Mouse (Mus musculus): Measurements from ENCODE around the gene Abcb9. TPM values are rescaled to one million over a fixed set of nuclear protein-coding genes. Genes with fewer than 3 reads are reported as not detected.

The Abcb9 gene
- total and polyA plus RNA-seq, 3 experiments, result 8.9 to 10.1 (median 9.9) TPM

- peak in 1 of 2 experiments; percentile 72 for DNase-seq
- Histone ChIP-seq H3K36me3 (ENCODE audit: control insufficient read depth, insufficient read depth, low read length) (peaks cover 10% of the 10 kb centered on the region), H3K27ac (peak overlapping the region; percentile 82), H3K9ac (ENCODE audit: low read depth, low read length) (peak overlapping the region; percentile 51), H3K4me1 (ENCODE audit: control insufficient read depth, insufficient read depth, low read length) (peaks cover 45% of the 10 kb centered on the region), H3K4me3 (no peak overlapping the region), H3K27me3 (ENCODE audit: control insufficient read depth, insufficient read depth, low read length) (no peaks in the 10 kb centered on the region), H3K79me2 (replicated peaks; ENCODE audit: control insufficient read depth, insufficient read depth, low read length) (peaks cover 4% of the 10 kb centered on the region)
- WGBS, result 61% methylated on average over 15 of the region's 15 CpGs
- intact Hi-C loops (cut with DNase I), result no loop called here
- TF ChIP-seq CTCF (IDR thresholded peaks at IDR 0.05) (no peak), POLR2A (IDR thresholded peaks at IDR 0.05; ENCODE audit: insufficient read depth, low read depth, low read length) (no peak), EP300 (IDR thresholded peaks at IDR 0.05; ENCODE audit: insufficient read depth, low read depth, low read length) (no peak)
These were observed 69.8 kb downstream of the Abcb9 start for GRCm38 (mm10) chr5:124025587-124026441.

DNA sequence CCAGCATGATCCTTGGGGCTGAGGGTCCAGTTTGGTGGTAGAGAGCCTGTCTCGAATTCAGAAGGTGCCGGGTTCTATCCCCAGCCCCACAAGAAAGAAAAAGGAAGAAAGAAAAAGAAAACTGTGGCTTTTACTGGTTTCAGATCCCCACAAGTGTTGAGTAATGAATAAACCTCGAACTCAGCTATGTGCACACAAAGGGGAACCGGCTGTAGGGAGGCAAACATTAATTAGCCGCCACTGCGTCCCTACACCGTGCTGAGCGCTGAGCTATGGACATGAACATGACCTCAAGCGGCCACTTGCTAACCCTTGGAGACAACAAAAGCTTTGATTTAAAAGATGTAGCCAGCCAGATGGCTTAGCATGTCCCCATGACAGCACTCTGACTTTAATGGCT, 70.5 kb downstream of the Abcb9 start:
- TF ChIP-seq CTCF (IDR thresholded peaks at IDR 0.05) (no peak), EP300 (IDR thresholded peaks at IDR 0.05; ENCODE audit: insufficient read depth, low read depth, low read length) (no peak), POLR2A (IDR thresholded peaks at IDR 0.05; ENCODE audit: insufficient read depth, low read depth, low read length) (no peak)
- H3K27ac ChIP-seq, result peak overlapping the region; percentile 82
- intact Hi-C loops (cut with DNase I), result no loop called here

DNA sequence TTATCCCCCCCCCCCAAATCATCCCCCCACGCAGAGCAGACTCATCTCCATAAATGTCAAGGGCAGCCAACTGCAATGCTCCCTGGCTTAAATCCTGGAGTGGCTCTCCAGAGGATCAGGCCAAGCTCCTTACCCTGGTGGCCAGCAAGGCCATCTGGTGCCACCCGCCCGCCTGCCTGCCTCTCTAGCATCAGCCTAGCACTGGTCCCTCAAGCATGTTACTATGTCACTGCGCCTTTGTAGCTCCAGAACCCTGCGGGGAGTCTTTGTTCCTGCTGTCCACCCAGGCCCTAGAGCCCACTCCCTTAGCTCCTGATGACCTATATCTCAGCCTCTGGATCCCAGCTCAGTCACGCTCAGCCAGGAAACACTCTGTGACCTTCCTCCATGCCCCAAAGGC, 70.9 kb downstream of the Abcb9 start:
- Histone ChIP-seq H3K4me1 (ENCODE audit: control insufficient read depth, insufficient read depth, low read length) (peaks cover 49% of the 10 kb centered on the region), H3K27ac (peak overlapping the region; percentile 82), H3K79me2 (replicated peaks; ENCODE audit: control insufficient read depth, insufficient read depth, low read length) (peaks cover 6% of the 10 kb centered on the region)

More for the DNA sequence above, 70.5 kb downstream of the Abcb9 start:
- Histone ChIP-seq H3K9ac (ENCODE audit: low read depth, low read length) (no peak overlapping the region), H3K4me3 (no peak overlapping the region), H3K79me2 (replicated peaks; ENCODE audit: control insufficient read depth, insufficient read depth, low read length) (peaks cover 4% of the 10 kb centered on the region), H3K27me3 (ENCODE audit: control insufficient read depth, insufficient read depth, low read length) (no peaks in the 10 kb centered on the region), H3K36me3 (ENCODE audit: control insufficient read depth, insufficient read depth, low read length) (peaks cover 10% of the 10 kb centered on the region), H3K4me1 (ENCODE audit: control insufficient read depth, insufficient read depth, low read length) (peaks cover 46% of the 10 kb centered on the region)
- WGBS, result 70% methylated on average over 9 of the region's 9 CpGs
- DNase-seq, result no peak

GRCm38 (mm10) chr5:124022365-124022764, 73.2 kb downstream of the Abcb9 start:
- intact Hi-C loops (cut with DNase I), result no loop called here
- no peak for DNase-seq
- Histone ChIP-seq H3K36me3 (ENCODE audit: control insufficient read depth, insufficient read depth, low read length) (peaks cover 11% of the 10 kb centered on the region), H3K79me2 (replicated peaks; ENCODE audit: control insufficient read depth, insufficient read depth, low read length) (peaks cover 7% of the 10 kb centered on the region), H3K27me3 (ENCODE audit: control insufficient read depth, insufficient read depth, low read length) (no peaks in the 10 kb centered on the region), H3K4me1 (ENCODE audit: control insufficient read depth, insufficient read depth, low read length) (peaks cover 47% of the 10 kb centered on the region), H3K9ac (ENCODE audit: low read depth, low read length) (no peak overlapping the region), H3K27ac (no peak overlapping the region), H3K4me3 (no peak overlapping the region)
- TF ChIP-seq EP300 (IDR thresholded peaks at IDR 0.05; ENCODE audit: insufficient read depth, low read depth, low read length) (no peak), POLR2A (IDR thresholded peaks at IDR 0.05; ENCODE audit: insufficient read depth, low read depth, low read length) (no peak), CTCF (IDR thresholded peaks at IDR 0.05) (no peak)
- 51% methylated on average over 7 of the region's 7 CpGs for WGBS

More for the DNA sequence above, 70.9 kb downstream of the Abcb9 start:
- Histone ChIP-seq H3K36me3 (ENCODE audit: control insufficient read depth, insufficient read depth, low read length) (peaks cover 11% of the 10 kb centered on the region), H3K9ac (ENCODE audit: low read depth, low read length) (no peak overlapping the region), H3K4me3 (no peak overlapping the region), H3K27me3 (ENCODE audit: control insufficient read depth, insufficient read depth, low read length) (no peaks in the 10 kb centered on the region)
- WGBS, result 43% methylated on average over 6 of the region's 6 CpGs
- intact Hi-C loops (cut with DNase I), result no loop called here
- TF ChIP-seq EP300 (IDR thresholded peaks at IDR 0.05; ENCODE audit: insufficient read depth, low read depth, low read length), result 0 out of 2 replicates have a peak, but pooled peaks have one; percentile 26
- no peak for TF ChIP-seq POLR2A (IDR thresholded peaks at IDR 0.05; ENCODE audit: insufficient read depth, low read depth, low read length)
- peak; percentile 7; the same call in 1 of the 2 replicates for TF ChIP-seq CTCF (IDR thresholded peaks at IDR 0.05)
- DNase-seq, result no peak

DNA sequence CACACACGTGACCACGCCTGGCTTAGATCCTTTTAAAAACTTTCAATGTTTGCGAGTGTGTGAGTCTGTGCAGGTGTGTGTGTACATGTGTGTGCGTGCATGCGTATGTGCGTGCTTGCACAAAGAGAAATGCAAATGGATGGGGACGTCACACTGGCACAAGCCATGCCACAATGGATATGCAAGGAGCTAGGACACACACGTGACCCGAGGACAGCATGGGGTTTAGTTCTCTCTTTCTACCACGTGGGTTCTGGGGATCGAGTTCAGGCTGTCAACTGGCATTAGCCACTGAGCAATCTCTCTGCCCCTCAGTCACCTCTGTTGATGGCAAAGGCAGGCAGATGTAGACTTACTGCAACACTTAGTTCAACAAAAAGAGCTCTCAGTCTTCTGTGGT, 73.9 kb downstream of the Abcb9 start:
- Histone ChIP-seq H3K4me1 (ENCODE audit: control insufficient read depth, insufficient read depth, low read length) (peaks cover 48% of the 10 kb centered on the region), H3K4me3 (no peak overlapping the region), H3K27me3 (ENCODE audit: control insufficient read depth, insufficient read depth, low read length) (no peaks in the 10 kb centered on the region), H3K9ac (ENCODE audit: low read depth, low read length) (no peak overlapping the region), H3K27ac (no peak overlapping the region), H3K36me3 (ENCODE audit: control insufficient read depth, insufficient read depth, low read length) (peaks cover 9% of the 10 kb centered on the region), H3K79me2 (replicated peaks; ENCODE audit: control insufficient read depth, insufficient read depth, low read length) (peaks cover 8% of the 10 kb centered on the region)
- intact Hi-C loops (cut with DNase I), result no loop called here
- no peak for DNase-seq
- TF ChIP-seq POLR2A (IDR thresholded peaks at IDR 0.05; ENCODE audit: insufficient read depth, low read depth, low read length) (no peak), EP300 (IDR thresholded peaks at IDR 0.05; ENCODE audit: insufficient read depth, low read depth, low read length) (no peak), CTCF (IDR thresholded peaks at IDR 0.05) (no peak)
- WGBS, result 85% methylated on average over 11 of the region's 11 CpGs

- WGBS, result 79% methylated on average over 11 of the region's 11 CpGs
- intact Hi-C loops (cut with DNase I), result no loop called here
- DNase-seq, result no peak
- H3K27me3 ChIP-seq (ENCODE audit: control insufficient read depth, insufficient read depth, low read length), result no peaks in the 10 kb centered on the region
- no peak overlapping the region for H3K9ac ChIP-seq (ENCODE audit: low read depth, low read length)
- H3K79me2 ChIP-seq (replicated peaks; ENCODE audit: control insufficient read depth, insufficient read depth, low read length), result peaks cover 8% of the 10 kb centered on the region
- peaks cover 48% of the 10 kb centered on the region for H3K4me1 ChIP-seq (ENCODE audit: control insufficient read depth, insufficient read depth, low read length)
- H3K4me3 ChIP-seq, result no peak overlapping the region
- H3K27ac ChIP-seq, result no peak overlapping the region
- TF ChIP-seq EP300 (IDR thresholded peaks at IDR 0.05; ENCODE audit: insufficient read depth, low read depth, low read length), result no peak
- peaks cover 6% of the 10 kb centered on the region; the same call in 1 of the 2 replicates for H3K36me3 ChIP-seq (ENCODE audit: control insufficient read depth, insufficient read depth, low read length)
These were observed 74.5 kb downstream of the Abcb9 start for GRCm38 (mm10) chr5:124021148-124021547.

All from heart, adult 2 months (tissue).